Mouse (Mus musculus) midbrain, embryonic 16.5 days (tissue): Measurements from ENCODE around the gene Retreg3. TPM values are rescaled to one million over a fixed set of nuclear protein-coding genes. Genes with fewer than 3 reads are reported as not detected.

Experiments used
- ATAC-seq: fragments of 200-750 bp; cut with Nextera tagmentation; 2 replicates; pipeline ENCODE4 v1.8.0; 2017; ENCODE audit warnings: moderate TSS enrichment
- H3K27ac ChIP-seq: fragments of 300-500 bp; sonication (generic); 2 replicates; pipeline ENCODE4 v1.5.1; 2014; ENCODE audit warnings: mild to moderate bottlenecking, low read length, mixed read lengths
- H3K27me3 ChIP-seq: fragments of 300-500 bp; sonication (generic); 2 replicates; pipeline ENCODE4 v1.6.1; 2014; ENCODE audit warnings: low read depth, low read length, mixed read lengths; ENCODE audit not compliant: control insufficient read depth, insufficient read depth
- H3K36me3 ChIP-seq: fragments of 300-500 bp; sonication (generic); 2 replicates; pipeline ENCODE4 v1.6.1; 2014; ENCODE audit warnings: mild to moderate bottlenecking, low read length, moderate library complexity, mixed read lengths; ENCODE audit not compliant: control insufficient read depth, insufficient read depth
- H3K4me1 ChIP-seq: fragments of 300-500 bp; sonication (generic); 2 replicates; pipeline ENCODE4 v1.6.1; 2014; ENCODE audit warnings: mild to moderate bottlenecking, low read length, mixed read lengths; ENCODE audit not compliant: control insufficient read depth, insufficient read depth
- H3K4me2 ChIP-seq: fragments of 300-500 bp; sonication (generic); 2 replicates; pipeline ENCODE4 v1.6.1; 2014; ENCODE audit warnings: mild to moderate bottlenecking, low read length, mixed read lengths
- H3K4me3 ChIP-seq: fragments of 300-500 bp; sonication (generic); 2 replicates; pipeline ENCODE4 v1.5.1; 2014; ENCODE audit warnings: low read depth, mild to moderate bottlenecking, low read length, moderate library complexity, mixed read lengths
- H3K9ac ChIP-seq: fragments of 300-500 bp; sonication (generic); 2 replicates; pipeline ENCODE4 v1.6.1; 2014; ENCODE audit warnings: low read depth, low read length, mixed read lengths
- H3K9me3 ChIP-seq: fragments of 300-500 bp; sonication (generic); replicated peaks from 2 replicates; pipeline ENCODE4 v1.6.1; 2014; ENCODE audit warnings: mild to moderate bottlenecking, low read length, mixed read lengths; ENCODE audit not compliant: control insufficient read depth, poor library complexity, severe bottlenecking
- WGBS: fragments of 180-500 bp; shearing (Covaris S2); extraction: QIAGEN DNeasy Blood & Tissue Kit; methylation state at CpG from one replicate; pipeline ENCODE4 v1.1.7; 2014; 5-methylcytosine and 5-hydroxymethylcytosine counted together
- microRNA-seq: library from miRNA; unstranded; fragments of <30 nt; microRNA quantifications from one replicate; pipeline ENCODE4, GENCODE M21; 2017
- polyA plus RNA-seq: library from polyadenylated mRNA; unstranded; fragments of >200 nt; fragmentation: Nextera tagmentation; extraction: Ambion mirVana; gene quantifications from 2 replicates; pipeline ENCODE4 v1.2.1, GENCODE M21; 2015

Retreg3 gene
- polyA plus RNA-seq, 1 experiment from 2014 or later = 25.4 TPM

DNA sequence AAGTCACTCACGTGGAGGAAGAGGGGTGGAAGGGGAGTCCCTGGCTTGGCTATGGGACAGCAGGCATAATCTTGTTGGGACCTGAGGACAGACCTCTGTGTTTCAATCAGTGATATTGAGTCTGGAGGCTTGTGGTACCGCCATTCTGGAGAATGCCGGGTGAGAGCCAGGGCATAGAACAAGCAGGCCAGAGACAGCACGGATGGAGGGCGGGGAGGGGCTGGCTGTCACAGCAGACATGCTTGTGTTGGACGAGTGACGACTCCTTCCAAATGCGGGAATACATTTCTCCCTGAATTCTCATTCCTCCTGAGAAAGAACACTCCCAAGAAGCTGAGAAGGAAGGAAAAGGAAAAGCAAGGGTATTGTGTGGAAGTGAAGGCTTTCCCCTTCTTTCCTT lies 68.1 kb downstream of the Retreg3 start:
- H3K9ac ChIP-seq = no peak overlapping the region
- no peak overlapping the region for H3K27ac ChIP-seq
- H3K4me3 ChIP-seq = no peak overlapping the region
- H3K36me3 ChIP-seq = peaks cover 42% of the 10 kb centered on the region
- WGBS = 85% methylated on average over 8 of the region's 8 CpGs
- ATAC-seq = no peak
- no peaks in the 10 kb centered on the region for H3K4me1 ChIP-seq
- H3K27me3 ChIP-seq = no peaks in the 10 kb centered on the region
- no peaks in the 10 kb centered on the region for H3K9me3 ChIP-seq
- H3K4me2 ChIP-seq = no peak overlapping the region

DNA sequence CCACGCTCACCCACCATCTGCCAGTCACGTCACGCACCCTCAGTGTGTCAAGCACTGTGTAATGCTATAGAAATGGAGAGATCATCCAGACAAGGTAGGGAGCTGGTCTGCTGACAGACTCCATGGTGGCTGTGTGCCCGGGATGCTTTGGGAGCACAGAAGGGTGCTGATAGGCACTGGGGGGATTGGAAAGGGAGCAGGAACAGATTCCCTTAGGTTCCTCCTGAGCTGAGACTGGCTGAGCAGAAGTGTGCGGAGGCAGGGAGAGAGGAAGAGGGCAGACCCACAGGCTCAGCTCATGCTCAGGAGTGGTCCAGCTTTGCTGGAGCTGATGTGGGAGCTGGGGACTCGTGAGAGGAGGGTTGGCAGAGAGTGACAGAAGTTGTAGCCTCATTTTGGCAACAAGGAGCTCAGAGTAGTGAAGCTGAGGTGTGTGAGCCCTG lies 68.6 kb downstream of the Retreg3 start:
- Histone ChIP-seq H3K4me1 (no peaks in the 10 kb centered on the region), H3K27ac (no peak overlapping the region), H3K4me3 (no peak overlapping the region), H3K4me2 (no peak overlapping the region), H3K36me3 (peaks cover 37% of the 10 kb centered on the region), H3K9me3 (no peaks in the 10 kb centered on the region), H3K27me3 (no peaks in the 10 kb centered on the region), H3K9ac (no peak overlapping the region)
- ATAC-seq = no peak
- WGBS = 81% methylated on average over 6 of the region's 6 CpGs

DNA sequence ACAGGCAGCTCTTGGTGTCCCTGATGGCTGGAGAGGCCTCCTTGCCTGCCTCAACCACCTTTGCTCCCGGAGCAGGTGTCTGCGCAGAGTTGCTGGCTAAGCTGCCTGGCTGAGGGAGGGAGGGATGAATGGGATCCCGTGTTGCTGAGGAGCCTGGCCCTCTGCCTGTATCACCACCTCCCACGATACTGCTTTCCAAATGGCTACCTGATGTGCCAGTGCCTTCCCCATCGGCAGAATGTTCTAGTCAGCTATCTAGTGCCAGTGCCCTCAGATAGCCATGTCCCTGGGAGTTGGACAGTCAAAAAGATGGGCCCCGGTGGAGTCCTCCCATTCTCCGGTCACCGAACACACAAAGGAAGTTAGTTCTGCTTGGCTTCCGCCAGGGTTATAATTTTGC lies 69.3 kb downstream of the Retreg3 start:
- Histone ChIP-seq H3K4me2 (no peak overlapping the region), H3K9me3 (no peaks in the 10 kb centered on the region), H3K36me3 (peaks cover 36% of the 10 kb centered on the region), H3K4me1 (no peaks in the 10 kb centered on the region), H3K9ac (no peak overlapping the region), H3K4me3 (no peak overlapping the region), H3K27me3 (no peaks in the 10 kb centered on the region), H3K27ac (no peak overlapping the region)
- 85% methylated on average over 9 of the region's 9 CpGs for WGBS
- no peak for ATAC-seq

DNA sequence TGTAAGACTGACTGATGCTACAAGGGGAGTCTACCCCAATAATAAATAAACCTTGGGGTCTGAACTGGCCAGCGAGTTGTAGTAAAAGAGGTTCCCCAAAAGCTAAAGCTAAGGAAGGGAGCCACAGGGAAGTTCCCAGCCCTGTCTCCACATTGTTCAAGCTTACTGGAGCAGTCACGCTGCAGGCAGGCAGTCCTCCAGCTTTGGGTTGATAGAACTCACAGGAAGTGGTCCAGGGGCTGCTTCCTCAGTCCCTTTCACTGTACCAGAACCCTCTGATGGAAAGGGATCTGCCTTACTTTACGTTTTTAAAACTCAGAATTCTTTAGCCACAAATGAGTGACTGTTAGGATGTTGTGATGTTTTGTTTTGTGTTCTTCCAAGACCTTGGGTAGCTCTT lies 72.2 kb downstream of the Retreg3 start:
- ATAC-seq = no peak
- Histone ChIP-seq H3K4me3 (no peak overlapping the region), H3K9me3 (no peaks in the 10 kb centered on the region), H3K4me2 (no peak overlapping the region), H3K36me3 (peaks cover 30% of the 10 kb centered on the region), H3K27me3 (no peaks in the 10 kb centered on the region), H3K4me1 (no peaks in the 10 kb centered on the region), H3K27ac (no peak overlapping the region), H3K9ac (no peak overlapping the region)
- WGBS = 85% methylated on average over 3 of the region's 3 CpGs

DNA sequence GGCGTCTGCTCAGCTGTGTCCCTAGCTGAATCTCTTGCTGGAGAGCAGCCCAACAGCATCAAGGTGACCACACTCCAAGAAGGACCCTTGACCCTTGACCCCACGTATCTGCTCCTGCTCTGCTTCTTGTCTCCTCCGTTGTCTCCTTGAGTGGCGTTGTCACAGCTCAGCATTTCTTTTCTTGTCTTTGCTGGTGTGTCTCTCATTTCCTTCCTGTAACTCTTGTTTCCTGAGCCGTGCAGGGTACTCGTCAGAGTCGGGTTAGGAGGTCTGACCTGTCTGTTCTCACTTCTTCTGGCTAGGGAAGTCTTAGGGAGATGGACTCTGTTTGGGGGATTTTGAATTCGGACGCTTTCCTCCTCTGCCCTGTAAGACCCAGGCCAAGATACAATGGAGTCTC lies 73.3 kb downstream of the Retreg3 start:
- WGBS = 75% methylated on average over 9 of the region's 9 CpGs

More for the DNA sequence above, 73.3 kb downstream of the Retreg3 start:
- peaks cover 28% of the 10 kb centered on the region for H3K36me3 ChIP-seq
- no peaks in the 10 kb centered on the region for H3K9me3 ChIP-seq
- no peaks in the 10 kb centered on the region for H3K27me3 ChIP-seq
- H3K9ac ChIP-seq = no peak overlapping the region
- no peak overlapping the region for H3K27ac ChIP-seq
- H3K4me3 ChIP-seq = no peak overlapping the region
- H3K4me2 ChIP-seq = no peak overlapping the region
- H3K4me1 ChIP-seq = no peaks in the 10 kb centered on the region
- no peak for ATAC-seq

Small RNA genes within 50 kb of the gene (microRNA-seq; reads per million reads assigned to microRNA genes)
- not detected for gene Gm27626

Other genes starting within 250 kb of the Retreg3 start
- gene Stat3, start 180.4 kb downstream of the Retreg3 start, polyA plus RNA-seq = 37.3 and 39.0 TPM in 2 replicates
- 40.0 TPM in 2 replicates for gene Cavin1, start 149.0 kb downstream of the Retreg3 start, polyA plus RNA-seq
- gene Atp6v0a1, start 110.4 kb downstream of the Retreg3 start, polyA plus RNA-seq = 155 and 172 TPM in 2 replicates
- 13.2 and 14.2 TPM in 2 replicates for gene Naglu, start 49.9 kb downstream of the Retreg3 start, polyA plus RNA-seq
- 0.21 and 0.49 TPM in 2 replicates for gene Hsd17b1, start 41.5 kb downstream of the Retreg3 start, polyA plus RNA-seq
- 42.0 and 43.5 TPM in 2 replicates for gene Coasy, start 37.3 kb downstream of the Retreg3 start, polyA plus RNA-seq
- 93.8 and 96.5 TPM in 2 replicates for gene Mlx, start 32.6 kb downstream of the Retreg3 start, polyA plus RNA-seq
- gene Psmc3ip, start 24.5 kb downstream of the Retreg3 start, polyA plus RNA-seq = 15.2 and 17.6 TPM in 2 replicates
- 72.6 and 75.0 TPM in 2 replicates for gene Tubg1, start within 50 bp of the Retreg3 start, polyA plus RNA-seq
- 62.9 and 71.4 TPM in 2 replicates for gene Tubg2, start 36.0 kb upstream of the Retreg3 start, polyA plus RNA-seq
- gene Cntnap1, start 50.6 kb upstream of the Retreg3 start, polyA plus RNA-seq = 4.2 and 4.7 TPM in 2 replicates
- 6.5 and 7.6 TPM in 2 replicates for gene Plekhh3, start 51.5 kb upstream of the Retreg3 start, polyA plus RNA-seq
- 0.47 and 0.62 TPM in 2 replicates for gene Ccr10, start 55.5 kb upstream of the Retreg3 start, polyA plus RNA-seq
- gene Ezh1, start 106.6 kb upstream of the Retreg3 start, polyA plus RNA-seq = 30.8 and 34.4 TPM in 2 replicates
- gene Ramp2, start 126.1 kb upstream of the Retreg3 start, polyA plus RNA-seq = 79.5 and 83.8 TPM in 2 replicates
- gene Vps25, start 133.8 kb upstream of the Retreg3 start, polyA plus RNA-seq = 115 and 119 TPM in 2 replicates
- gene Wnk4, start 140.7 kb upstream of the Retreg3 start, polyA plus RNA-seq = 6.4 and 7.4 TPM in 2 replicates
- 0.71 and 0.80 TPM in 2 replicates for gene Cntd1, start 159.1 kb upstream of the Retreg3 start, polyA plus RNA-seq
- gene Coa3, start 159.2 kb upstream of the Retreg3 start, polyA plus RNA-seq = 208 and 224 TPM in 2 replicates
- 159 and 177 TPM in 2 replicates for gene Becn1, start 182.4 kb upstream of the Retreg3 start, polyA plus RNA-seq
- 107 and 121 TPM in 2 replicates for gene Psme3, start 196.3 kb upstream of the Retreg3 start, polyA plus RNA-seq
- 2.0 and 2.2 TPM in 2 replicates for gene Aoc2, start 205.2 kb upstream of the Retreg3 start, polyA plus RNA-seq
- 0.13 and 0.14 TPM in 2 replicates for gene Aoc3, start 210.7 kb upstream of the Retreg3 start, polyA plus RNA-seq
- gene G6pc, start 247.7 kb upstream of the Retreg3 start, polyA plus RNA-seq = not detected in 2 replicates